Mouse (Mus musculus) mouse embryonic stem cell (cell line): ENCODE results near the gene Efna4.

Source experiments
- in situ Hi-C, 2 experiments: fragments of 300-500 bp; cut with MboI; formaldehyde crosslinking; loops; 1 replicate in 1 of 2; 3 replicates in 1 of 2; pipeline ENCODE4 v1.14.3; 2019 to 2020; ENCODE audit warnings: low sequenced_read_pairs in 2 of 2, low pct_unique_long_range_greater_than_20kb in 1 of 2, mixed read lengths in 1 of 2; ENCODE audit not compliant: unreplicated experiment in 1 of 2

The Efna4 gene

DNA sequence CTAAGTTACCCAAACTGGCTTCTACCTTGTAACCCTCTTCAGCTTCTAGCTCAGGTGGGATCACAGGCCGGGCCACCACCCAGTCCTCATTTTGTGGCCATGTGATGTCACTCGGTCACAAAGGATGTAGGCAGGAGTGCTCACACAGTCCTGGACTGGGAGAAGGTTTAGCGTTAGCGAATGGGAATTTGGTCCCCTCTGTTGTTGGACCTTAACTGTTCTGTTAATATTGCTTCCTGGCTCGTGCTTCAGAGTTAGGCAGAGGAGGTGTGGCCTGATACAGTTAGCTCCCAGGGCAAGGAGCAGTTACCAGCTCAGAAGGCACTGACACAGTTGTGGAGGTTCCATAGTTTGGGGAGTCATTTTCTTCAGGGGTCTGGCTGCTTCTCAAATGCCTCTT, 43.6 kb downstream of the Efna4 start:
- in situ Hi-C loops, result no loop called here

DNA sequence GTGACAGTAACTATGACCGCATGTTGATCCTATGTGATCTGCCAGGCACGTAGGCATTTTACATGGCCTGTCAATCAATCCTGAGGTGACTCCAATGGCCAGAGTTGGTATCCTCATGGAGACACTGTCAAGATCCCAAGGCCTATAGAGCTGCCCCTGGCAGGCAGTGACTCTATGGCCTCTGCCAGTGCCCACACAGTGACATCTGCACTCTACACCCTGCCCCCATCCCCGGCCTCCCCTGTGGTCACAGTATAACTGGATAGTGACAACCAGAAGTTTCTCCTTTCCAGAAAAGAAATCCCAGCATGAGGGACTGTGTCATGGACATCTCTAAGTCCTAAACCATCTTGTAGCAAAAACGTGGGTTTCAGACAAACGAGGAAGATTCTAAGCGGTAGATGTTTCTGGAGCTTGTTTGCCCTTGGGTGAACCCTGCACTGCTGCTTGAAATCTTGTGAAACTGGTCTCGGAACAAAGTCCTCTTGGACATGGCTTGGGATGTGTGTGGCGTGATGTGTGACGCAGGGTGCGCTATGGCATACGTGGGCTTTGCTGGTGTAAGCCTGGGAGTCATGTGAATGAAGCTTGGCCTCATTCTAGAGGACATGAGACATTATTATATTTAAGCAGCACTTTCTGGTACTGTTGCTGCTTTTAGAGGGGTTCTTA, 44.4 kb downstream of the Efna4 start:
- in situ Hi-C loops, result no loop called here

DNA sequence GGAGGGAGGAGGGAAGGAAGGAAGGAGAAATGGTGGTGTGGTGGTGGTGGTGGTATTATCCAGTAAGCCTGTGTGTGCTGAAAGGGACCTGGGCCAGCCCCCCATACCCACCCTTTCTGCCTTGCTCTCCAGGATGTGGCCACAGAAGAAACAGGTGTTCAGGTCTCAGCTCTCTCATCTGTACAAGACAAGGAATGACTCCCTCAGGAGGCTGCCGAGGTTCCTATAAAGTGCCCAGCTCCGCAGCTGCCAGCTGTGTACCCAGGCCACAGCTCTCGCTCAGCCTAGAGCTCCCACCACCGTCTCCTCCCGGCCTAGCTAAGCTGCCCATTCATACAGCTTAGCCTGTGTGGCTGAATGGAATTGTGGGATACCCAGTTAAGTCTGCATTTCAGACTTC, 45.5 kb downstream of the Efna4 start:
- in situ Hi-C loops, result no loop called here

DNA sequence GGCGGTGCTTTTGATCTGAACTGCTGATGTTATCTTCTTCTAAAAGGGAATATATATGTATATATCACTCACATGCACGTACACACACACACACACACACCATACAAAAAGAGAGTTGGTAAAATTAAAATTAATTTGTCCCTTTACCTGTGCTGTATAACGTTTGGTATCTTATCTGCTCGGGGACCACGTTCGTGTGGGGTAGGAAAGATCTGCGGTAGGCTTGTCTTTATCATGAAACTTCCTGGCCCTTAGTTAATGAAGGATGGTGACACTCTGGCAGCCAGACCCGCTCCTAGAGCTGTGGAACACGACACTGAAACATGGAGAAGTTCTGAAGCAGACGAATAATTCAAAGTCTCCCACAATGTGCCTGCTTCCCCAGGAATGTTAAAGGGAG, 46.0 kb downstream of the Efna4 start:
- in situ Hi-C loops, result no loop called here

DNA sequence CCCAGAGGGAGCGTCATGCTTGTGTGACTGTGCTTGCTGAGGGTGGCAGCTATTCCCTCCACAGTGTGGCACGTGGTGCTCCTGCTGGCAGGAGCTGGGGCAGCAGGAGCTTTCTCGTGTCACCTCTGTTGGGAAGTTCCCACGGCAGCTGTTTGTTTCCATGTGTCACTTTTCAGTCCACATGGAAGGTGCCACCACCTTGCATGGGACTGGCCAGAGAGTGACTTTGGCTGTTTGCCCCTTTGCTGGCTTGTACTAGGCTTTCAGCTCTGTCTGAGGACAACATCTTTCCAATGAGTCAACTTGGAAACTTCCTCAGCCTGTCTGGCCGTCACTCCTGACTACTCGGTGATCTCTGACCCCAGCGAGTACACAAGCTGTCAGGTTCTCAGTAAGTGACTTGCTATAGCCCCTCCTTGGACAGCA, 49.3 kb downstream of the Efna4 start:
- in situ Hi-C loops, result no loop called here

DNA sequence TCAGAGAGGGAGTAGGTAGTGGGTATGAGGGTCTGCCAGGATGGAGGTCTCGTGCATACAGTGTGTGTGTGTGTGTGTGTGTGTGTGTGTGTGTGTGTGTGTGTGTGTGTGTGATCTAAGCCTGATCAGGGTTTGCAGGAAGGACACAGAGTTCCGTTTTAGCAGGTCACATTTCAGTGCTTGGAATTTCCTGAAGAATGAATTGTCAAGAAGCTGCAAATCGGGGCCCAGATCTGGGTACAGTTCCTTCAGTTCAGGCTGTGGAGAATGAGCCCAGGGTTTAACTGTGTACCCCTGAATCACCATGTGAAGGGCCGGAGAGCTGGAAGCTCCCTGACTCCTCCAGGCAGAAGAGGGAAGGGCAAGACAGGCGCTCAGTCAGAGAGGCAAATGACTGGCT, 50.5 kb downstream of the Efna4 start:
- in situ Hi-C loops, result no loop called here

DNA sequence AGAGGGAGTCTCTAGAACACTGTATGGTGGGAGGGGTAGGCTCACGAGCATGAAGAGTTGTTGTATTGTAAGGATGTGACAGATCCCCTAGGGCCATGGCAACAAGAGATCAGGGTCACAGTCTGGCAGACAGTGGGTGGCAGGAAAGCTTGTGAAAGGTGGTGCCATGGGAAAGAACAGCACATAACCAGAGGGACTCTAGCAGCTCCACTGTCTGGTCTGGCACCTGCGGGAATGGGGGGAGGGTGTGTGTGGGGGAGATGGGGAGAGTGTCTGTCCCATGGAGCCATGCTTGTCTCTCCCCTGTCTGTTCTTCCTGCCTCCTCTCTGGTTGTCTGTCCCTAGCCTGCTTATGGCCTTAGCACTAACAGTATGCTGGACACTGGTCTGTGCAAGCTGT, 52.3 kb downstream of the Efna4 start:
- in situ Hi-C loops, result no loop called here

DNA sequence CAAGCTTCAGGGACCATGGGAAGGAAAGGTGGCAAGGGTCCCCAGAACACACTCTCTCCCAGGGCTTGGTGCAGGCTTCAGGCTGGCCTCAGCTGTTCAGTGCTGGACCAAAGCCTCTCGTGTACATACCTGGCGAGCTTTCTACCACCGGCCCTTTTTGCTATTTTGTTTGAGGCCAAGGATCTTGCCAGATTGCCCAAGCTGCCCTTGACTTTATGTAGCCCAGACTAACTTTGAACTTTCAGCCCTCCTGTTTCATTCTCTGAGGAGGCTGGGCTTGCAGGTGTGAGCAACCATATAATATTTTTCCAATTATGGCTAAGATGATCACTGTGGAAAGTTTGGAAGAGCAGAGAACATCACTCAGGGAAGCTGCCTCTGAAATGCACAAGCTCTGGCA, 53.6 kb downstream of the Efna4 start:
- in situ Hi-C loops, result loop anchor here in 1 of 2 experiments (5.0 kb wide), 1 partner anchor 37 kb away; the partner anchor contains the start of genes Krtcap2 and Trim46
